Mouse (Mus musculus) gastrocnemius, adult 2 months (tissue): Measurements from ENCODE around the gene Utf1. TPM values are rescaled to one million over a fixed set of nuclear protein-coding genes. Genes with fewer than 3 reads are reported as not detected.

Experiments used
- DNase-seq: peaks from one replicate; pipeline ENCODE4 v3.0.0; 2022
- H3K27ac ChIP-seq: fragments of 200-600 bp; 2 replicates; pipeline ENCODE4 v1.8.1; 2022; ENCODE audit warnings: mild to moderate bottlenecking
- H3K4me3 ChIP-seq: fragments of 200-600 bp; 2 replicates; pipeline ENCODE4 v1.8.1; 2022; ENCODE audit warnings: mild to moderate bottlenecking, moderate library complexity
- CTCF ChIP-seq: fragments of 200-600 bp; IDR thresholded peaks from 2 replicates; pipeline ENCODE4 v1.8.1; 2022; ENCODE audit warnings: antibody characterized with exemption, mild to moderate bottlenecking, moderate library complexity
- intact Hi-C: fragments of 180-260 bp; cut with DNase I; formaldehyde crosslinking; loops from one replicate; pipeline ENCODE4 v1.15.1; 2025
- total RNA-seq, 2 experiments: library from RNA; stranded (reverse); gene quantifications; 2 replicates each; pipeline ENCODE4 v1.2.3; 2021

Gene Utf1
- total RNA-seq, 2 experiments from 2014 or later = not detected

DNA sequence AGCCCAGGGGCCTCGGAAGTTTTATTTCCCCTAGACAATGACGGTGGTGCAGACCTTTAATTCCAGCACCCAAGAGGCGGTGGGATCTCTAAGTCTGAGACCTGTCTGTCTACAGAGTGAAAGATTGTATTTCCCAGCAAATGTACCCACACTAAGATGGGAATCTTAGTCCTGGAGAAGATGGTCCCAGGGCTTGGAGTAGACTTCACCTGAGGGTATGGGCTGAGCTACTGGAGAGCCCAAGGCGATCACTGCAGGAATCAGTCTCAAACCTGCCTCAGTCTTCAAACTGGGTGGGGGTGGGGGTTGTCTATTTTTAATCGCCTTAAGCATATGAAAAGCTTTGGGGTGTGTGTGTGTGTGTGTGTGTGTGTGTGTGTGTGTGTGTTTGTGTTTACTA lies 2.4 kb downstream of the Utf1 start:
- Histone ChIP-seq H3K4me3 (no peak overlapping the region), H3K27ac (no peak overlapping the region)
- DNase-seq = no peak
- TF ChIP-seq CTCF = no peak
- intact Hi-C loops = no loop called here

DNA sequence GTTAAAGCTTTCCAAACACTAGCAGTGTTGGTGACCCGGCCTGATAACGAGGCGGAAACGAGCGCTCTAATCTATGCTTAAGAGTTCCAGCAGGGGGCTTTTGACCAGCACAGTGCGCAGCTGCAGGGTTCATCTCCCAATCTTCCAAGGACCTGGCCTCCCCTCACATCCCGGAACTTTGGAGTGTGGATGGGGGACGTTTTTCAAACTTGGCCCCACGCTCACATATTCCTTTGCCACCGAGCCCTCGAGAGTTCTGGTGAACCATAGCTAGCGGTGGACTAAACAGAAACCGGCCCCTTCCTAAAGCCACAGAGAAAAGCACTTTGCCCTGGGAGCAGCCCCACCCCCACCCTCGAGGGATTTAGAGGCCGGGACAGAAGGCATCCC lies 6.3 kb downstream of the Utf1 start:
- TF ChIP-seq CTCF = peak; percentile 51
- Histone ChIP-seq H3K27ac (peak overlapping the region; percentile 82), H3K4me3 (peak overlapping the region; percentile 81)
- DNase-seq = peak; percentile 50
- intact Hi-C loops = no loop called here

DNA sequence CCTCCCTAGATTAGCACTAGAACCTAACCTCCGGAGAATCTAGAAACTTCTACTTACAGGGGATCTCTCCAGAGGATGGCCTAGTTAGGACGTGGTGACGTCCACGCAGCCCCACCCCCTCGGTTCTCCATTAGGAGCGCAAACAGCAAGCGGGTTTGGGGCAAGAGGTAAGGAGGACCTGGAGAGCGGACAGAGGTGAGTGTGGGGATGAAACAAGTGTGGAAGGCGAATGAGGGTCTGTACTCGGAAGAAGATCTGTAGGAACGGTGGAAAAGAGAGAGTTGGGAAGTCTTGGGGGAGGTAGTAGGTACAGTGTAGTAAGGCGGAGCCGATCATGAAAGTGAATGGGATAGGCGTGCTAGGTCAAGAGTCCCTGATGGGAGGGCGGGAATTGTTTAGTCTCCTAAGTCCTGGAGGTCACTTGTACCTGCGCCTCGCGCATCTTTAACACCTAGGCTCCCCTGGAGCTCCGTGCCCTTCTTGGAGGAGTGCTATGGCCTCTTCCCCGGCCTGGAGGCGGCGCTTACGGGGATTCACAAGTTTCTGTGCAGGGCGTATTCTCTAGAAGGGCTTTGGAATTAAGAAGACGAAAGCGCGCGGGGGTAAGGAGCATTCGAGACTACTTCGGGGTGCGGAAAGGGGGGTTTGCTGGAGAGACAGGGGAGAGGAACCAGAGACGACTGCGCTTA lies 6.8 kb downstream of the Utf1 start:
- H3K27ac ChIP-seq = peak overlapping the region; percentile 82
- intact Hi-C loops = no loop called here
- DNase-seq = peak; percentile 55
- H3K4me3 ChIP-seq = peak overlapping the region; percentile 81
- no peak for TF ChIP-seq CTCF

DNA sequence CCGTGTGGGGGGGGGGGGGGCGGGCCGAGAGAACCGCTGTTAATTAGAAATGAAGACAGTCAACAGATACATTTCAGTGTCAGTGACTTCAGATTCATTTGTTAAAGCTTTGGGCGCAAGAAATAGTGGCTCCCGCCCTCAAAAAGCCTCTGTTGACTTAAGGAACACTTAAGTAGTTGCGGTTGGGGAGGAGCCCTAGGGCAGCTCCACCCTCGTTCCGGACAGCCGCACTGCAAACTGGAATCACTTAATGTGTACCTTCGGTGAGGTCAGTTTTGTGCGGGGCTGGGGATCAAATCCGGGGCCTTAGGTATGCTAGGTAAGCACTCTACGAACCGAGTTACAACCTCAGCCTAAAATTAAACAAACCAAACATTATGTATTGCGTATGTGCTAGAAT lies 7.5 kb downstream of the Utf1 start:
- Histone ChIP-seq H3K4me3 (peak overlapping the region; percentile 81), H3K27ac (peak overlapping the region; percentile 82)
- DNase-seq = no peak
- no peak for TF ChIP-seq CTCF
- intact Hi-C loops = no loop called here

DNA sequence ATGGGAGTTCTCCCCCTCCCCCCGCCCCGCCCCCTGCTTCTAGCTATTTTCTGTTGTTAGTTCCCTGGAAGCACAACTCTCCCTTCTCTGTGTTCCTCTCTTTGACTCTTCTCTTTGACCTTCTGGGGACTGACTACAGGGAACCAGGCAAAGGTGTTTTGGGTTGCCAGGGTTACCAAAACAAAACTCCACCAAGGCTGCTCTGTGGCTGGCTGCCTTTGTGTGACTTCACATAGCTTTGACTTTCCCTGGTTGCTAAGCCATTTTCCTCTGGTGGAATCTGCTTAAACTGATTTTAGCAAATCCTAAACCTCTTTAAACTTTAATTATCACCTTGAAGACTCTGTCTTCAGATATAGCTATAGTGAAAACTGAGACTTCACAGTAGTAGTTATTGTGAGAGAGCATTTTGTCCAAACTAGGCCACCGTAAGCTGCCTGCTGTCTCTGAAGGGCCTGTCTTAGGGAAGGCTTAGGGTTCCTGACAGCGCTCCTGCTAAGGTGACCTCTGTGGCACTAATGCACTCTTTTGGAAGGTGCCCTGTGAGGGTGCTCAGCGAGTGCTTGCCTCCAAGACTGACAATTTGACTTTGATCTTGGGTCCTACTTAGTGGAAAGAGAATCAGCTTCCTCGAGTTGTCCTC lies 8.5 kb downstream of the Utf1 start:
- no peak for DNase-seq
- TF ChIP-seq CTCF = no peak
- Histone ChIP-seq H3K4me3 (no peak overlapping the region), H3K27ac (no peak overlapping the region)
- intact Hi-C loops = no loop called here

DNA sequence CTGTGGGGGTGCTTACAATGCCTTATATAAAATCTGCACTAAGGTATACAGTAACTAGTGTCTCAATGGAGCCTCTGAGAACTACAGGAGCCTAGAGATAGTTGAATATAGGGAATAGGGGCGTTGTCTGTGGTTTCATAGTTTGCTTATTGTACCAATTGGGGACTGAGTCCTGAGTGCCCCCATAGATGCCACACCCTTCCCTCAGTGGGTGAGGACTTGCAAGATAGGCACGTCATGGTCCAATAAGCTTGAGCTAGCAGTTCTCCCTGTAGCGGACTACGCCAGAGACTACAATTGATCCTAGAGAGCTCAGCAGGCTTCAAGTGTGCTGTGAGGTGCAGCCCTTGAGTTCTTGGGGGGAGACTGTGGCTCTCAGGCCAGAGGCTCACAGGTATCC lies 11.9 kb downstream of the Utf1 start:
- intact Hi-C loops = no loop called here
- no peak overlapping the region for H3K4me3 ChIP-seq
- H3K27ac ChIP-seq = no peak overlapping the region
- TF ChIP-seq CTCF = no peak
- DNase-seq = no peak

DNA sequence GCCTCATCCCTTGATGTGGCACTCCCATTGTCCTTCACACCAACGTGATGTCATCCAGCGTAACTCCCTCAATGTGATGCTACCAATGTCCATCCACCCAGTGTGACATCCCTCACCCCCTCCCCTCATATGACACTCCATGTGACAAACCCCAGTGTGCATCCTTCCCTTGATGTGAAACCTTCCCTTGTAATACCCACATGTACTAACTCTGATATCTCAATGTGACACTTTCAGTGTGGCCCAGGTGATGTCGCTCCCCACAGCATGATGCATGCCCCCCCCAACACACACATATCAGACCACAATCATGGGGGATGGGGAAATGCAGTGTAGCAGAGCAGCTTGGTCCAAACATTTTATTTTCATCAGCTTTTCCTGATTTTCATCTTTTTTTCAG lies 13.1 kb downstream of the Utf1 start:
- no peak overlapping the region for H3K27ac ChIP-seq
- intact Hi-C loops = no loop called here
- no peak for DNase-seq
- no peak for TF ChIP-seq CTCF
- no peak overlapping the region for H3K4me3 ChIP-seq

DNA sequence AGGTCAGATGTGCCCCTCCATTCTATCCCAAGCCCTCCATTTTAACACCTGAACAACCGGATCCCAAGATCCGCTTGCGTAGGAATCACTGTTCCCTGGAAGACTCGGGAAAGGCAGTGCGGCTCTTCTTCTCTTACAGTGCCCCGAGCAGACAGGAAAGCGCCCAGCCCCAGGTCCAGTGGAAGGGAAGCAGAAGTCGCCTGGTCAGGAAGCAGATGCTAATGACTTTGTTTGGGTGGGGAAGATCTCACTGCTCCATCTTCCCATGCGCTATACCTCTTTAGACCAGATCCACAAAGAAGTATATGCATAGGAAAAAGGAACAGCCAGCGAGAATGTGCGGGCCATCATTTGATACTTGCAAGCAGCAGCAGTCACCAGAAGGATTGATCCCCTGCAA lies 13.8 kb downstream of the Utf1 start:
- TF ChIP-seq CTCF = no peak
- no peak overlapping the region for H3K4me3 ChIP-seq
- no peak for DNase-seq
- intact Hi-C loops = no loop called here
- no peak overlapping the region for H3K27ac ChIP-seq

DNA sequence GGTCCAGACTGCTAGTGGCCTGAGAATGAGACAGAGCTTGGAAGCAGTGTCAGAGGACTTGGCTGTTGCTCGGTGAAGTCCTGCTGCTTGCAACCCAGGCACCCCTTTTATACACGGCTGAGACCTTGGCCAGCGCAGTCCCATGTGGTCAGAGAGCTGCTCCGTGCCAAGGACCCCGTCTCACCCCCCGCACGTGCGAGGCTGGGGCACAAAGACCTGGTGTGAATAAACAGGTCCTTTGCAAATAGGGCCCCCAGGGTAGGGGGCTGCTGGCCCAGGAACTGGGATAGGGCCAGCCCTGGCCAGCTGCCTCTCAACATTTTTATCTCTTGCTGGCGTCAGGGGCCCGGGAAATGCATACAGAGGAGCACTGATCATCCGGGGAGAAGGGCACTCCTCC lies 14.4 kb downstream of the Utf1 start:
- Histone ChIP-seq H3K4me3 (no peak overlapping the region), H3K27ac (no peak overlapping the region)
- no peak for DNase-seq
- TF ChIP-seq CTCF = no peak
- intact Hi-C loops = no loop called here

DNA sequence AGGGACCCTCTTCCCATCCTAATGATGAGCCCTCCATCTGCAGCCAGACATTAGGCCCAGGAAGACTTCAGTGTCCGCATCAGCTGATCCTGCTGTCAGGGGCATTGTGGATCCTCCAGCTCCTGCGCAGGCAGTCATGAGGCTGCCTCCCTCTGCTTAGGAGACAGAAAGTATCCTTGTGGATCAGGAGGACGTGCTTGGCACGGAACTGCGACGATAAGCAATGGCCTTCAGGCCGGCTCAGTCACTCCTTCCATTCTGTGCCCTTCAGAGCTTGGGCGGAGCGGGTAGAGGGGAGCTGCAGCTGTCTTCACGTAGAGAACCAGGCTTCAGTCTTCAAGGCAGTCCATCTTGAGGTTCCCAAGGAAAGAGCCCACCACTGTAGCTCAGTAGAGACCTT lies 17.6 kb downstream of the Utf1 start:
- no peak for TF ChIP-seq CTCF
- intact Hi-C loops = no loop called here

DNA sequence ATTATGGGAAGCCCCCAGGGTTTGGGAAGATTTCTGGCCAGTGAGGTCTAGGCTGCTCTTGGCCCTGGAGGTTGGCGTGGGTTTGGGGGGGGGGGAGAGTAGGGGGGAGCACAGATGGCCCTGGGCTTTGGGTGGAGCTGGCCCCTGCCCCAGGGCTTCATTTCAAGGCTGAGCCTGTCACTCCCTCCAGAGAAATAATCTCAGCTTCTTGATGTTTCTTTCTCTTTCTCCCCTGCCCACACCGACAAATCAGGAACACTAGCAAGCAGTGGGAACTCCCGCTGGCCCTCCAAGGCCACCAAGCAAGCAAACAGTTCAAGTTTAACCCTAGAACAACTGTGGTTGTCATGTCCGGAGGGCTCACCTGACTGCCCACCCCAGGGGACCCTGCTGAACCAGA lies 20.2 kb downstream of the Utf1 start:
- no peak for TF ChIP-seq CTCF
- DNase-seq = no peak
- no peak overlapping the region for H3K27ac ChIP-seq
- H3K4me3 ChIP-seq = no peak overlapping the region
- intact Hi-C loops = no loop called here

More for the DNA sequence above, 17.6 kb downstream of the Utf1 start:
- Histone ChIP-seq H3K27ac (no peak overlapping the region), H3K4me3 (no peak overlapping the region)
- DNase-seq = no peak

DNA sequence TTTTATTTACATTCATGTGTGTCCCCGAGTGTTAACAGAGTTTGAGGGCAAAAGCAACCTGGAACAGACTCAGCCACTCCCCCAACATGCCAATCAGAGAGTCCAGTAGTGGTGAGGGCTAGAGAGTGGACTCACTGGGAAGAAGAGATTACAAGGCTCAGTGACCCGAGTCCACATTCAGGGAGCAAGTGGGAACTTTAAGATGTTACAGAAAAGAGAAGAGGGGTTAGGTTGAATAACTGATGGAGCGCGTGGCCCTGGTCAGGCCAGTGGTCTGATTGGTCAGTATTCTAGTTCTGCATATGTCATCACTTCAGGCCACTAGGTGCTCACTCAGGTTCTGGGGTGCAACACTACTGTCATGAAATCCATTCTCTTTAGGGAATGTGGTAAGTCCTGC lies 23.6 kb downstream of the Utf1 start:
- intact Hi-C loops = no loop called here
- no peak overlapping the region for H3K4me3 ChIP-seq
- DNase-seq = no peak

DNA sequence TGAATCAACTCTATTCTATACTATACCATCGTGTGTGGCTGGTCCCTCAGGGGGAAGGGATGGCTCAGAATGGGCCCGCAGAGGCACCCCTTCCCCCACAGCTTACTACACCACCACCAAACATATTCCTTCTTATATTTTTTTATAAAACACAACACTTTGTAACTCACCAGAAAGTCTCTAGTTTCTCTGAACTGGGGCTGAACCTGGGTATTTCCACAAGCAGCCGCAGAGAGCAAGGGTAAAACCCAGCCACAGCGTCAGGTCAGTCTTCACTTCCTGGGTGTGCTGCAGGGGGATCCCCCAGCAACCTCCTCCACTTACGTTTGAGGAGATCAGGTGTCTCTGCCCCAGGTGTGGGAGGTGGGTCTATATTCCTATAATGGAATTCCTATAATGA lies 24.8 kb downstream of the Utf1 start:
- H3K4me3 ChIP-seq = no peak overlapping the region
- intact Hi-C loops = no loop called here
- TF ChIP-seq CTCF = no peak
- no peak for DNase-seq
- H3K27ac ChIP-seq = no peak overlapping the region

More for the DNA sequence above, 23.6 kb downstream of the Utf1 start:
- H3K27ac ChIP-seq = no peak overlapping the region
- TF ChIP-seq CTCF = no peak
